Mouse (Mus musculus): ENCODE measurements around the gene Pgf. TPM values are rescaled to one million over a fixed set of nuclear protein-coding genes. Genes with fewer than 3 reads are reported as not detected.

The Pgf gene
- polyA plus RNA-seq, 1 experiment, result 5.8 TPM

- Histone ChIP-seq H3K27ac (ENCODE audit: insufficient read depth, low read length) (no peak overlapping the region), H3K36me3 (ENCODE audit: control insufficient read depth, insufficient read depth, low read length, poor library complexity, severe bottlenecking) (peaks cover 39% of the 10 kb centered on the region), H3K4me1 (ENCODE audit: control insufficient read depth, insufficient read depth, low read length) (no peaks in the 10 kb centered on the region), H3K27me3 (ENCODE audit: control insufficient read depth, insufficient read depth, low read length, poor library complexity, severe bottlenecking) (no peaks in the 10 kb centered on the region), H3K9ac (ENCODE audit: low read depth, poor library complexity, severe bottlenecking) (no peak overlapping the region), H3K4me3 (ENCODE audit: low read depth, low read length) (no peak overlapping the region), H3K9me3 (replicated peaks; ENCODE audit: control insufficient read depth, insufficient read depth, low read length, poor library complexity, severe bottlenecking) (peaks cover 21% of the 10 kb centered on the region)
- TF ChIP-seq EP300 (IDR thresholded peaks at IDR 0.05; ENCODE audit: insufficient read depth, low read depth, low read length) (no peak), POLR2A (IDR thresholded peaks at IDR 0.05; ENCODE audit: insufficient read depth, low read length) (no peak), CTCF (IDR thresholded peaks at IDR 0.05; ENCODE audit: low read depth, low read length) (no peak)
Measured at GRCm38 (mm10) chr12:85134043-85134794, 43.4 kb downstream of the Pgf start.

- Histone ChIP-seq H3K27ac (ENCODE audit: insufficient read depth, low read length) (no peak overlapping the region), H3K27me3 (ENCODE audit: control insufficient read depth, insufficient read depth, low read length, poor library complexity, severe bottlenecking) (no peaks in the 10 kb centered on the region)
Measured at GRCm38 (mm10) chr12:85131361-85131760, 46.2 kb downstream of the Pgf start.

GRCm38 (mm10) chr12:85129426-85129978 is 48.1 kb downstream of the Pgf start:
- H3K27me3 ChIP-seq (ENCODE audit: control insufficient read depth, insufficient read depth, low read length, poor library complexity, severe bottlenecking), result no peaks in the 10 kb centered on the region
- H3K4me1 ChIP-seq (ENCODE audit: control insufficient read depth, insufficient read depth, low read length), result no peaks in the 10 kb centered on the region
- H3K36me3 ChIP-seq (ENCODE audit: control insufficient read depth, insufficient read depth, low read length, poor library complexity, severe bottlenecking), result peaks cover 70% of the 10 kb centered on the region
- H3K9ac ChIP-seq (ENCODE audit: low read depth, poor library complexity, severe bottlenecking), result no peak overlapping the region
- no peak for TF ChIP-seq CTCF (IDR thresholded peaks at IDR 0.05; ENCODE audit: low read depth, low read length)
- no peak for TF ChIP-seq POLR2A (IDR thresholded peaks at IDR 0.05; ENCODE audit: insufficient read depth, low read length)
- TF ChIP-seq EP300 (IDR thresholded peaks at IDR 0.05; ENCODE audit: insufficient read depth, low read depth, low read length), result no peak
- H3K4me3 ChIP-seq (ENCODE audit: low read depth, low read length), result no peak overlapping the region
- H3K9me3 ChIP-seq (replicated peaks; ENCODE audit: control insufficient read depth, insufficient read depth, low read length, poor library complexity, severe bottlenecking), result peaks cover 21% of the 10 kb centered on the region
- H3K27ac ChIP-seq (ENCODE audit: insufficient read depth, low read length), result no peak overlapping the region

More at GRCm38 (mm10) chr12:85131361-85131760, 46.2 kb downstream of the Pgf start:
- Histone ChIP-seq H3K4me3 (ENCODE audit: low read depth, low read length) (no peak overlapping the region), H3K36me3 (ENCODE audit: control insufficient read depth, insufficient read depth, low read length, poor library complexity, severe bottlenecking) (peaks cover 54% of the 10 kb centered on the region), H3K4me1 (ENCODE audit: control insufficient read depth, insufficient read depth, low read length) (no peaks in the 10 kb centered on the region), H3K9me3 (replicated peaks; ENCODE audit: control insufficient read depth, insufficient read depth, low read length, poor library complexity, severe bottlenecking) (peaks cover 21% of the 10 kb centered on the region), H3K9ac (ENCODE audit: low read depth, poor library complexity, severe bottlenecking) (no peak overlapping the region)
- TF ChIP-seq CTCF (IDR thresholded peaks at IDR 0.05; ENCODE audit: low read depth, low read length) (no peak), POLR2A (IDR thresholded peaks at IDR 0.05; ENCODE audit: insufficient read depth, low read length) (no peak), EP300 (IDR thresholded peaks at IDR 0.05; ENCODE audit: insufficient read depth, low read depth, low read length) (no peak)

GRCm38 (mm10) chr12:85126986-85127603 is 50.5 kb downstream of the Pgf start:
- no peak for TF ChIP-seq POLR2A (IDR thresholded peaks at IDR 0.05; ENCODE audit: insufficient read depth, low read length)
- no peak for TF ChIP-seq CTCF (IDR thresholded peaks at IDR 0.05; ENCODE audit: low read depth, low read length)
- no peak for TF ChIP-seq EP300 (IDR thresholded peaks at IDR 0.05; ENCODE audit: insufficient read depth, low read depth, low read length)
- no peak overlapping the region for H3K27ac ChIP-seq (ENCODE audit: insufficient read depth, low read length)
- peaks cover 69% of the 10 kb centered on the region for H3K36me3 ChIP-seq (ENCODE audit: control insufficient read depth, insufficient read depth, low read length, poor library complexity, severe bottlenecking)
- no peak overlapping the region for H3K4me3 ChIP-seq (ENCODE audit: low read depth, low read length)
- H3K9ac ChIP-seq (ENCODE audit: low read depth, poor library complexity, severe bottlenecking), result no peak overlapping the region
- H3K9me3 ChIP-seq (replicated peaks; ENCODE audit: control insufficient read depth, insufficient read depth, low read length, poor library complexity, severe bottlenecking), result peaks cover 21% of the 10 kb centered on the region
- H3K27me3 ChIP-seq (ENCODE audit: control insufficient read depth, insufficient read depth, low read length, poor library complexity, severe bottlenecking), result no peaks in the 10 kb centered on the region
- H3K4me1 ChIP-seq (ENCODE audit: control insufficient read depth, insufficient read depth, low read length), result no peaks in the 10 kb centered on the region

- H3K27me3 ChIP-seq (ENCODE audit: control insufficient read depth, insufficient read depth, low read length, poor library complexity, severe bottlenecking), result no peaks in the 10 kb centered on the region
- no peak overlapping the region for H3K9ac ChIP-seq (ENCODE audit: low read depth, poor library complexity, severe bottlenecking)
- TF ChIP-seq EP300 (IDR thresholded peaks at IDR 0.05; ENCODE audit: insufficient read depth, low read depth, low read length) (no peak), POLR2A (IDR thresholded peaks at IDR 0.05; ENCODE audit: insufficient read depth, low read length) (no peak), CTCF (IDR thresholded peaks at IDR 0.05; ENCODE audit: low read depth, low read length) (no peak)
- H3K36me3 ChIP-seq (ENCODE audit: control insufficient read depth, insufficient read depth, low read length, poor library complexity, severe bottlenecking), result peaks cover 57% of the 10 kb centered on the region
- H3K27ac ChIP-seq (ENCODE audit: insufficient read depth, low read length), result no peak overlapping the region
- peaks cover 4% of the 10 kb centered on the region; the same call in 1 of the 2 replicates for H3K9me3 ChIP-seq (replicated peaks; ENCODE audit: control insufficient read depth, insufficient read depth, low read length, poor library complexity, severe bottlenecking)
- H3K4me3 ChIP-seq (ENCODE audit: low read depth, low read length), result no peak overlapping the region
- no peaks in the 10 kb centered on the region for H3K4me1 ChIP-seq (ENCODE audit: control insufficient read depth, insufficient read depth, low read length)
Measured at GRCm38 (mm10) chr12:85124751-85125150, 52.8 kb downstream of the Pgf start.

- no peaks in the 10 kb centered on the region for H3K4me1 ChIP-seq (ENCODE audit: control insufficient read depth, insufficient read depth, low read length)
- TF ChIP-seq POLR2A (IDR thresholded peaks at IDR 0.05; ENCODE audit: insufficient read depth, low read length), result no peak
- TF ChIP-seq EP300 (IDR thresholded peaks at IDR 0.05; ENCODE audit: insufficient read depth, low read depth, low read length), result no peak
- TF ChIP-seq CTCF (IDR thresholded peaks at IDR 0.05; ENCODE audit: low read depth, low read length), result no peak
- H3K9ac ChIP-seq (ENCODE audit: low read depth, poor library complexity, severe bottlenecking), result no peak overlapping the region
- H3K36me3 ChIP-seq (ENCODE audit: control insufficient read depth, insufficient read depth, low read length, poor library complexity, severe bottlenecking), result peaks cover 48% of the 10 kb centered on the region
- H3K4me3 ChIP-seq (ENCODE audit: low read depth, low read length), result no peak overlapping the region
- no peaks in the 10 kb centered on the region for H3K27me3 ChIP-seq (ENCODE audit: control insufficient read depth, insufficient read depth, low read length, poor library complexity, severe bottlenecking)
- H3K9me3 ChIP-seq (replicated peaks; ENCODE audit: control insufficient read depth, insufficient read depth, low read length, poor library complexity, severe bottlenecking), result no peaks in the 10 kb centered on the region
- H3K27ac ChIP-seq (ENCODE audit: insufficient read depth, low read length), result no peak overlapping the region
Measured at GRCm38 (mm10) chr12:85123645-85124044, 53.9 kb downstream of the Pgf start.

All from ES-Bruce4 (cell line).